Mouse (Mus musculus) liver, adult 2 months (tissue): Measurements from ENCODE around the gene Nudt3.
A peak's percentile ranks its signal among the peaks of the same experiment; 100 is the strongest.

ENCODE experiments used
- CTCF ChIP-seq: fragments of 200-500 bp; IDR thresholded peaks from 2 replicates; pipeline ENCODE4 v1.5.1; 2011; ENCODE audit warnings: low read depth, low read length, control low read depth
- POLR2A ChIP-seq: fragments of 200-500 bp; IDR thresholded peaks from 2 replicates; pipeline ENCODE4 v1.6.1; 2011; ENCODE audit warnings: low read length, control low read depth; ENCODE audit not compliant: insufficient read depth; ENCODE audit errors: extremely low read depth

- TF ChIP-seq CTCF: peak; percentile 91
- TF ChIP-seq POLR2A: no peak
Measured at GRCm38 (mm10) chr17:27629249-27630020, 6.1 kb upstream of the Nudt3 start.
